Mouse (Mus musculus) lung, postnatal 14 days (tissue): ENCODE data around the gene Crispld2.

Experiments
- DNase-seq: peaks from one replicate; pipeline ENCODE4 v3.0.0; 2021

Gene Crispld2

DNA sequence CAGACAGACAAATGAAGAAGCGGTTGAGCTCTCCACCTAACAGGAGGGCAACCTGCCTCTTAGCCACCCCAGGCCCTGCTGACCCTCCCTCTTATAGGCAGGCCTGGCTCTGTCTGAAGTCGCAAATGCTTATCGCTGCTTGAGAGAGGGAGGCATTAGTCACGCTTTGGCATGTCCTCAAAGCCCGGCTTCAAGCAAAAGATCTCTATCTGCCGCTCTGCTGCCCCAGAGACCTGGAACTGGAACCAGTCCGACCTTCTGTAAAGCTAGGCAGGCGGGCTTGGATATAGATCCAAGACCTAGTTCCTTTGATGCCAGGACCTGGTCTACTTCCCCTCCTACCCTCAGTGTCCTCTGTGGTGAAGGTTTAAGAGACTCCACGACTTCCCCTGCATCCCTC, 80.0 kb downstream of the Crispld2 start:
- DNase-seq, result no peak

DNA sequence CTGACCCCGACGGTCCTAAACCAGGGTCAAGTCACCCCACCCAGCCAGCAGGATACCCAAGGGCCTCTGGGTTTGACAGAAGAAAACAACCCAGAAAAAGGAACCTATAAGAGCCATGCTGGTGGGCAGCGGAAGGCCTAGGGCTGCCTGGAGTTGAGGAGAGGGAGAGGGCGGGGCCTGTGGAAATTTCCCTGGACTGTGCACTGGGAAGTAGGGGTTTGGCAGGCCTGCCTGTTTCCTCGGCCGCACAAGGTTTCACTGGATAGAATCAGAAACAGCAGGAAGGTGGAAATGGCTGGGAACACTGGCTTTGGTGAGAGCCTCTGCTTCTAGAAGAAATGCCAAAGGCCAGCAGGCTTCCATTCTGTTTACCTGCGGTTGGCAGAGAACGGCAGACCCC, 80.6 kb downstream of the Crispld2 start:
- no peak for DNase-seq

DNA sequence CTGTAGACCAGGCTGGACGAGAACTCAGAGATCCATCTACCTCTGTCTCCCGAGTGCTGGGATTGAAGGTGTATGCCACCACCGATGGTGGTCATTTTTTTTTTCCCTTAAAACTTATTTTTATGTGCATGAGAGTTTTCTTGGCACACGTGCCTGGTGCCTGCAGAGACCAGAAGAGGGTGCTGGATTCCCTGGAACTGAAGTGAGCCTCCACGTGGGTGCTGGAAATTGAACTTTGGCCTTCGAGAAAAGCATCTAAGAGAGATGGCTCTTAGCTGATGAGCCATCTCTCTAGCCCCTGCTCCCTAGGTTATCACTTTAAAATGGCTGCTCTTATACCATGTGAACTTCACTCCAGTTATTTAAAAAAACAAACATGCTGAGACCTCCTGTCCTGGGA, 82.3 kb downstream of the Crispld2 start:
- no peak for DNase-seq

DNA sequence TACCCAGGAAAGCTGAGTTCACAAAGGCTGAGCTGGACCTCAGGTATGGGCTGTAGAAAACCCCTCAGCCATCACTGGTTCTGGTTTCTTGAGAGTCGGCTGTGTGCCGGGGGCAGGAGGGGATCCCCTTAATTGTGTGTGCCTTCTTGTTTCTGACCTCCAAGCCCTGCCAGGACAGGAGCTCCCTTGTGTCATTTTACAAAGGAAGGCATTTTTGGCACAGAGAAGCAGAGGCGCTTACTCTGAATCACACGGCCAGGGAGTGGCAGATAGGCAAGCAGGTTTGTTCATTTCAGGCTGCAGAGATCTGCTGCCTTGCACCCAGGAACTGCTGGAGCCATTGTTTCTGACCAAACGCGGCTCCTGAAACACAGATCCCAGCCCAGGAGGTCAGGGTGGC, 83.1 kb downstream of the Crispld2 start:
- DNase-seq, result no peak

DNA sequence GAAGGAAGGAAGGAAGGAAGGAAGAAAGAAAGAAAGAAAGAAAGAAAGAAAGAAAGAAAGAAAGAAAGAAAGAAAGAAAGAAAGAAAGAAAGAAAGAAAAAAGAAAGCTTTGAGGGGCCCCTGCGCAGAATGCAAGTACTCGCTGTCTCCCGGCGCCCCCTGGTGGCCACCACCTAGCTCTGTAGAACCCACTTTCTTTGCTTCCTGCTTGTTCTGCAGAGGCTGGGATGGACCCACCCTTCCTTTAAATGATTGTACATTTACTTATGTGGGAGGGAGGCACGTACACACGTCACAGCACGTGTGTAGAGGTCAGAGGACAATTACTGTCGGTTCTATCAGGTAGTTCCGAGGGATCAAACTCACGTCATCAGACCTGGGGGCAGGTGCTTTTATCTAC, 85.8 kb downstream of the Crispld2 start:
- peak; percentile 89 for DNase-seq

DNA sequence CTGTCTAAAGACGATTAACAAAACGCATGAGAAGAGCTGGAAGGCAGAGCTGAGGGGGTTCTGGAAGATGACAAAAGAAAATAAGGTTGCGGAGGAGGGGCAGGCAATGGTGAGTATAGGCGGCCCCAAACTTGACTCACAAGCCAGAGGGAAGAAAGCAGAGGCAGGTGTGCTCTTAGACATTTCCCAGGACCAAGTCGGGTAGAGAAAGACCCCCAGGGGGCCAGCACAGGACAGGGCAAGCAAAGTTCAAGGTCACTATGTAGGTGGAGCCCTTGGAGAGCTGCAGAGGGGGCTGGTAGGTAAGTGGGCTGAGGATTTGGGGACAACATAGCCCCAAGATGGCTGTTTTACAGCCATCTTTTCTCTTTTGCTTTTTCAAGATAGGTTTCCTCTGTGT, 87.1 kb downstream of the Crispld2 start:
- no peak for DNase-seq

DNA sequence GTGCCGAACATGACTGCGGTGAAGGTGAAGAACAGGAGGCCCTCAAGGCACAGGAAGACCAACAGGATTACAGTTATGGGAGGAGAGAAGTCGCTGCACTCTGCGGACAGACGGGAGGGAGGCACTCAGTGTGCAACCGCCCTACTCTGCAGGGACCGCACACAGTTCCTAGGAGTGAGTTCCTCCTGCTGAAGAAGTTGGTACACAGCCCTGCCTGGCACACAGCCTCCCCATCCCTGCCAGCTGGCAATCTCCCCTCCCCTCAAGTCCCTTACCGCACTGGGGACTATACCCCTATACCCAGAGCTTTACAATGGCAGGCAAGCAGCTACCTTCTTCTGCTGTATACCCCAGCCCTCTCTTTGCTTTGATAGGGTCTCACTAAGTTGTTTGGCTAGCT, 91.0 kb downstream of the Crispld2 start:
- DNase-seq, result no peak

DNA sequence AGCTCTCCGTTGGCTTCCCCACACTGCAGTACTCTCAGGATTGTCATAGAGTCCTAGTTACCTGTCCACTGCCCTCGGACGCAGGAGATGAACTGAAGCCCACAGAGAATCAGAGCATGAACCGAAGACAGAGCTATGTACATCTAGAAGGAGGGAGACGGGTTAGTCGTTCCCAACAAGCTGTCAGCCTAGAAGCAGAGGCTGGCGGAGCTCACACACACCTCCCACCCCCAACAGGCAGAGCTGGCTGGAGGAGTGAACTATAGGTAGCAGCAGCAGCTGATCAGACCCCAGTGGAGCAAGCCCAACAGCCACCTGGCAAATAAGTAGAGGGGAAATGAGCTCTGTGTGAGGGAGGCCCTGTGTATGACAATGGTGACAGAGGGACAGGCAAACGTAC, 92.5 kb downstream of the Crispld2 start:
- no peak for DNase-seq

DNA sequence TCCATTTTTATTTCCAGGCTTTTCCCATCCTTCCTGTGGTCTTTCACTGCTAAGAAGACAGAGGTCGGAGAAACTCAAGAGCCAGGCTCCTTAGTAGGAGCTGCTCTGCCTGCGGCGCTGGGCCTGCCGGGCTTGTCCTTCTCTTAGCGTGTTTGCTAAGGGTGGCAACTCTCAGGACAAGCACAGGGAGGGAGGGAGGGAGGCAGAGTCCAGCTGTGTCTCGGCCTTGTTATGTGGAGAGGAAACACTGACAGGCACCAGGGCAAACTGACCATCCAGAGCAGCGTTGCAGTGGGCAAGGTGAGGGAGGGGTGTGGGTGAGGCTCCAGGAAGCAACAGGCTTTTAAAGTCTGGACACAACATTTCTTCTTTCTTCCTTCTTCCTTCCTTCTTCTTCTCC, 97.3 kb downstream of the Crispld2 start:
- no peak for DNase-seq

DNA sequence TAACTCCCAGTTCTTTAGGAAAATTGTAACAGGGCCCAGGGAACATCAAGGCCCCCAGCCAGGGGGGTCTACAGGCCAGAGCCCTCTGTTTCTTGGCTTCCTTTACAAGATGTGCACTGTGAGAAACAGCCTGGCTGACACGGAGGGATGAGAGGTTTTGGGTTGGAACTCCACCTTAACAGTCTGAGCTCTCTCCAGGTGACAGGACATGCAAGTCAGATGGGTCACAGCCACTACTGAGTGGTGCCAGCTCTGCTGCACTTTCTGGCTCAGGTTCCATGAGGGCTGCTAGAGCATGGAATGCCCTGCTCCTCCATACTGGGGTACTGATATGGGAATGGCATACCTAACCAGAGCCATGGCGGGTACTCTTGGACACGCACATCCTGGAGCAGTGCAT, 98.8 kb downstream of the Crispld2 start:
- DNase-seq, result no peak

DNA sequence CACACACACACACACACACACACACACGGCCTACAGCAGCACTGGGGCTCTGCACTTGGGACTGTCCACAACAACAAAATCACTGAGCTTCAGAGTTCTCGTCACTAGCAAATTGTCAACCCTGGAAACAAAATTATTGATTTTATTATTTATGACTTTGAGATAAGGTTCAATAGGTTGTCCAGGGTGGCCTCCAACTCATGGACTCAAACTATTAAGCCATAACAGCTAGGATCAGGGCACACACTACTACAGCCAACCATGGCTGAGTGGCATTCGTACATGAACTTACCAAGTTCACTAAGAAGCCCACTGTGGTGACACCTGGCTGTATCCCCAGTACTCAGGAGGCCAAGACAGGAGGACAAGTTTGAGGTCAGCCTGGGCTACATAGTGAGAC, 100.9 kb downstream of the Crispld2 start:
- DNase-seq, result no peak

DNA sequence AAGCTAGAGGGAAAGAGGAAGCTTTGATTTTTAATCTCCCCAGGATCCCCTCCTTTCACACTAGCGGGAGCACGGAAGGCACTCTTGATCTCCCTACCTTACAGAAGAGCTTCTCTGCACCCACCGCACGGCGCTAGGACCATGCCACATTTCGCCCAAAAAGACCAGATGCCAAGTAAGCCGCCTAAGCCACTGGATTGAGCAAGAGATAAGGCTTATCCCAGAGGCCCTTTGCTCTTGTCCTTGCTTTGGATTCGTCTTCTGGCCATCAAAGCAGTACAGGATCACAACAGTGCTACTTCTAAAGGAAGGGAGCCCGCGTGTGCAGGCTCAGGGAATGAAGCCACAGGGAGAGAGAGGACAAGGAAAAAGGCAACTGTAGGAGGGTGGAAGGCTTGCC, 102.6 kb downstream of the Crispld2 start:
- no peak for DNase-seq

DNA sequence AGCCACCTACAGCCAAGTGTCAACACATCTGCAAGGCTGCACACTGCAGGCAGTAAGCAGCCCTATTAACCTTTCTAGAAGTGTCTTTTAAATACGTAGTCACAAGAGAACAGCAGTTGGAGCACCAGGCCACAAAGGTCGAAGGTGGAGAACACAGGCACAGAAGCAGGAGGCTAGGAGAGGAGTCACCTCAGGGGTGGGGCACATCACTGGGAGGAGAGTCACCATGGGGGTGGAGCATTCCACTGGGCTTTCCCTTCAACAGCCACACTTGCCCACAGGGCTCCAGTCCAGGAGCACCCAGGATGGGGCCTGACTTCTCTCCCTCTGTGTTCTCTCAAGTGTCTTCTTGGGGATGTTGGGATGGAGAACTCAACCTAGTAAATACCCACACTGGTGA, 104.2 kb downstream of the Crispld2 start:
- no peak for DNase-seq

DNA sequence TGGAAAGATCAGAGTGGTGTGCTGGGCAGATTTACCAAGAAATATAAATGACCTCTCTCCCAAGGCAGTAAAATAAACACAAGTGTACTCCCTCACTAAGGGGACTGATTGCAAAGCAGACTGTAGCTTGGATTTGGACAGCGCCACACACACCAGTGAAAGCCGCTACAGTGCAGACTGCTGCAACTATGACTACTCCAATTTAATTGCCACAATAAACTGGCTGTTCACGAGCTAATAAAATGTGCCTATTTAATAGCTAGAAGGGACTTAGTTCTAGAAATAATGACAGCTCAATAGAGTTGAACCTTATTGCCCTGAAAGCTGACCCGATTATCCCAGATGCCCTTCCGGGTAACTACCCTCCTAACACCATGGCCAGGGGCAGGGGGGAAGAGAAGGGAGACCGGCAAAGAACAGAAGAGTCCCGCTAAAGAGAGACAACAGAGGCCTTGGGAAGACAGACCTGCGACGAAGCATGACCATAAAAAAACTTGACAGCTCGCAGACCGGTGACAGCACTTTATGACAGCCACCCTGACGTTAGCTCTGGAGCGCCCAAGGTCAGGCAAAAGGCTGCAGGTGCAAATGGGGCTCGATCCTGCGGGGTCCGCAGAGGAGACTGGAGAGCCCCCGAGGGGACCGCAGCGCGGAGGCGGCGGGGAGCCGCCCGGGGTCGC, 108.3 kb downstream of the Crispld2 start:
- no peak for DNase-seq

DNA sequence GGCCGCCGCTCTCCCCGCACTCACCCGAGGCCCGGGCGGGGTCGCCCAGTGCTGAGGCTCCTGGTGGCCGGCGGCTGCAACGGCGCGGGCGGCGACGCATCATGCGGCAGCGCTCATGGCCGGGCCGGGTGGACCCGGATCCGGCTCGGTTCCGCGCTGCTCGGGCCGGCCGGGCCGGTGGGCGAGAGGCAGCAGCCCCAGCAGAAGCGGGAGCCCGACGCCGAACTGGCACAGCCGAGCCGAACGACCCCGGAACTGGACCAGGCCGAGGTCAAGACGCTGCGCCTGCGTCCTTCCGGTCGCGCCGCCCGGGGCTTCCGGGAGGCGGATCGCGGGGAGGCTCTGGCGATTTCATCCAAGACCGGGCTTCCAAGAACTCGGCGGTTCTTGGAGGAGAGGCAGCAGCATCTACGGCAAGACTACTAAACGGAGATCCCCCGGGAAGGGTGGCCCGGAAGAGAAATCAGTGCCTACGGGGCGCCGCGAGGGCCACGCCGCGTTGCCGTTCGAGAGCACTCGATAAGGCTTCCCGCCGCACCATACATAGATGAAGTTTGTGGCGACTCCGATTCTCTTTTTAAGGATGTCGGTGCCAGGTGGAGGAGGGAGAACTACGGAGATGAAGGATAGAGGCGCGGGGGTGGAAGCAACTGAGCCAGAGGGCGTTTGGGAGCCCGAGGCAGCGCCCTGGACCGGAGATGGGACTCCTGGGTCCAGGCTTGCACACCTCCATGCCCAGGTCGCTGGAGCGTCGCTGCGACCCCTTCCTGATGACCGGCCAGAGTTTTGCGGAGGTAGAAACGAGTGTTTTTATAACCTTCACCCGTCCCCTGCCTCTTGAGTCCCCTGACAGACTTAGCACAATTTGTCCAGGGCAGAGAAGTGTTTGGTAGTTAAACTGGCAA, 109.1 kb downstream of the Crispld2 start, which contains the start of gene Zdhhc7:
Gene Zdhhc7, minus strand, starts transcription at position 415 of the 905 bp plus-strand sequence.
- peak; percentile 83 for DNase-seq
